Mouse (Mus musculus) ES-Bruce4 (cell line): Measurements from ENCODE around the gene Trpm2.

ENCODE experiments used
- CTCF ChIP-seq: IDR thresholded peaks from one replicate; pipeline ENCODE4 v1.8.1; 2011; ENCODE audit warnings: low read depth, low read length
- EP300 ChIP-seq: IDR thresholded peaks from 2 replicates; pipeline ENCODE4 v1.6.1; 2011; ENCODE audit warnings: low read depth, low read length; ENCODE audit not compliant: insufficient read depth
- POLR2A ChIP-seq: IDR thresholded peaks from one replicate; pipeline ENCODE4 v1.8.1; 2011; ENCODE audit warnings: low read length; ENCODE audit not compliant: insufficient read depth

DNA sequence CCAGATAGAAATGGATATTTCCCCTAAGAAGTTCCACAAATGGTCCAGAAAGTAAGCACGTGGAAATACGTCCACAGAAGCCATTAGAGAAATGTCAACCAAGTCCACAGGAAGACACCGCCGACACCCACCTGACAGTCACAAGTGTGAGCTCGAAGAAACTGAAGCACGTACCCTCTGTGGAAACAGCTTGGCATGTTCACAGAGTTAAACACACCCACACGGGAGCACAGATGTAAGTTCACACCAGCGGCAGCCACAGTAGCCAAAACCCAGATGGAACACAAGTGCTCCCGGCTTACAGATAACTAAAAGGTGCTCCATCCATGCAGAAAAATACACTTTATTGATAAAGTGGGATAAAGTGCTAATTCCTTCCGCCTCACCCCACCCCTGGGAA lies 43.0 kb downstream of the Trpm2 start:
- TF ChIP-seq CTCF (no peak), POLR2A (no peak), EP300 (no peak)
